Mouse (Mus musculus): ENCODE data around the gene Stt3b. TPM values are rescaled to one million over a fixed set of nuclear protein-coding genes. Genes with fewer than 3 reads are reported as not detected.

Gene Stt3b
- total RNA-seq, 2 experiments from 2014 or later, result 80.9 to 84.0 TPM

DNA sequence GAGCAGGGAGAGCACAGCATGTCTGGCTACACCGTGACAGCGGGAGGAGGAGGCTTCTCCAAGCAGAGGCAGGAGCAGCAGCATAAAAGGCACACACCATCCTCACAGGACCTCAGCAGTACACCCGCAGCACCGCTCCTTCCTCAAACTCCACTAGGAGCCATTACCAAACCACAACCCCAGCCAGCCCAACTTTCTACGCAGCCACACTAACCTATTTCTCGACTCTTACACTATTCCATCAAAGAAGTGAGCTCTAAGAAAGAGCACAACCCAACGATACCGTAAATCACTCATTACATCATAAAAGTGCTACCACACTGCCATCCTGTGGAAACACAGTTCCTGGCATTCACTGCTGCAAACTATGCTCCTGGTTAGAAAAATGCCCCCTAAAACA is 48.8 kb downstream of the Stt3b start:
- DNase-seq, result peak; percentile 33

DNA sequence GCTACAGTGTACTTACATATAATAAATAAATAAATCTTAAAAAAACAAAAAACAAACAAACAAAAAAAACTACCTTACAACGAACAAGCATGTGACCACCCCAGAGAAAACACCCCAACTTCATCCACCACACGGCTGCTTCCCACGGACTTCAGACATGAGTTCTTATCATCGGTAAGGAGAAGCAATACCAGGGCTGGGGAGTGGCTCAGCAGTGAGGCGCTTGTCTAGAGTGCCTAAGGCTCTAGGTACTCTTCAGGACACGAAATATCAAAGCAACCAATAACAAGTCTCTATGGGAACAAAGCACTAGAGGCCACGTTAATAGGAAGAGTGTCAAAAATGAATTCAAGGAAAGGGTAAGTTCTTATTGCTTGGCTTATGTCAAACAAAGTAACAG is 49.8 kb downstream of the Stt3b start:
- no peak for DNase-seq

DNA sequence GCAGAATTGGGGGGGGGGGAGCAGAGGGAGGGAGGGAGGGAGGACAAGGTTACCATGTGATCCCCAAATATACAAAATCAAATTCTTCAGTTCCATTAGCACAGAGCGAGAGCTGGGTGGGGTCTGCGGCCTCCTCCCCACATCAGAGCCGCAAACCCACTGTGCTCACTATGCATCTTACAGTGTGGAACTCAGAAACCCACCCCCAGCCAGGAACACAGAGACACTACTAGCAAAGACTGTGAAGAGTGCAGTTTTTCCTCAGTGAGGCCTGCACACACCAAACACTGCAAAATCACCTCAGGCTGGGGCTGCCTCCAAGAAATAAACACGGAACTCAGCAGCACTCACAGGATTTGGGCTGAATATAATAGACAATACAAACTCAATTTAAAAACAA is 50.4 kb downstream of the Stt3b start:
- no peak for DNase-seq

DNA sequence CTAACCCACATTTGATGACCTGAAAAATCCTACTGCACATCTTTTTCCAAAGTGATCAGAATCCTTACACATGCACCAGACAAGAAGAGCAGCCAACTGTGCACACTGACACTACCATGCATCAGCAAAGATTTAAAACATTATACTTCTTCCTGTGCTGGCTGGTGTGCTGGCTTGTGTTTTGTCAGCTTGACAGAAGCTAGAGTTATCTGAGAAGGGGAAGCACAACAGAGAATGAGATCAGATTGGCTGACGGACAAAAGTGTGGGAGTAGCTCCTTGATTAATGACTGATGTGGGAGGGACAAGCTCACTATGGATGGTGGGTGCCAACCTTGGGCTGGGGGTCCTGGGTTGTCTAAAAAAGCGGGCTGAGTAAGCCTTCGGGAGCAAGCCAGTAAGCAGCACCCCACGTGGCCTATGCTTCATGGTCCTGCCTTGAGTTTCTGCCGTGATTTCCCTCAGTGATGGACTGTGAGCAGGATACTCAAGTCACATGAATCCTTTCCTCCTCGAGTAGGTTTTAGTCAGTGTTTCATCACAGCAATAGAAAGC is 52.4 kb downstream of the Stt3b start:
- DNase-seq, result no peak

DNA sequence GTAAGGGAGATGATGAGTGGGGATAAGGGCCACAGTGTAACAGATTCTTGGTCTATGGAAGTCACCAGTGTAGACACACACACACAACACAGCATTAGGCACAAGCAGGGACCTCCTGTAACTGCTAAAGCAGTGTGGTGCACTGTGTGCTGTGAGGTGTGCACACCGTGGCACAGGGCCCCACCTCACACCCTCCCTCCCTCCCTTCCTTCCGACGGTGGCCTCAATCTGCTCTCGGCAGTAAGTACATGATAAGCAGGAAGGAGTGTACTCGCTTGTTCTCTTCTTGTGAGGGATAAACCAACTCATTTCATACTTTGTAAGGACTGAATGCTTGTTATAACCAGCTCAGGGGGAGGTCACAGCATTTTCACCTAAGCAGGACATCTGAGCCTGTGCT is 61.1 kb downstream of the Stt3b start:
- no peak for DNase-seq

DNA sequence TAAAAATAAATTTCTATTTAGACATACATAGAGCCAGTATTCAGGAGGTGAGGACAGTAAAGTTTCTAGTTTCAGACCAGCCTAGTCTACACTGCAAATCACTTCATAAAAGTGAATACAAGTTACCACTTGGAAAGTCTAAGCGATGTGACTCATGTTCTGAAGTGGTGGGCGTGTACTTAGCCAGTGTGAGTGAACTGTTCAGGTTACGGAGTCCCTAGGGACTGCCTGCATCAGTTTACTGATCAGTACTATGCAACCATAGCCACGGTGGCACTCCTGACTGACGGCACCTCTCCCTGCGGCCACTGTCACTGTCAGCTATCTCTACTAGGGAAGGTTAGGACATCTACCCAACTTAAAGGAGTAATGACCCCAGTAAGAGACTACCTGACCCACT is 65.1 kb downstream of the Stt3b start:
- DNase-seq, result no peak

DNA sequence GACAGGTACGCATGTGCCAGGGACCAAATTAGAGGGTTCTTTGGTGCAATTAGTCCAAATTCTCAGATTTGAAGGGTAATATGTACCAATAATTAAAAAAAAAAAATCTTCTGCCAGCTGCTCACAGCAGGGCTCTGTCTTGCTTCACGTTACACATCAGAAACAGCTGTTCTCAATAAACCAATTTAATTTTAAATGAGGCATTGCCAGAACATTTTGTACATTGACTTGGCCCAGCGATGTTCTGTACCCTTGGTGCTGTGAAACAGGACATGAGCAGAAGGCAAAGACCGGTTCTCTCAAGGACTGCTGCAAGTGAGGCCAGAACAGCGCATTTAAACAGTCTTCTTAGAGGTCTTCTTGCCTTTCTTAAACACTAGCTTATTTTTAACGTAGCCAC is 66.6 kb downstream of the Stt3b start:
- DNase-seq, result no peak

DNA sequence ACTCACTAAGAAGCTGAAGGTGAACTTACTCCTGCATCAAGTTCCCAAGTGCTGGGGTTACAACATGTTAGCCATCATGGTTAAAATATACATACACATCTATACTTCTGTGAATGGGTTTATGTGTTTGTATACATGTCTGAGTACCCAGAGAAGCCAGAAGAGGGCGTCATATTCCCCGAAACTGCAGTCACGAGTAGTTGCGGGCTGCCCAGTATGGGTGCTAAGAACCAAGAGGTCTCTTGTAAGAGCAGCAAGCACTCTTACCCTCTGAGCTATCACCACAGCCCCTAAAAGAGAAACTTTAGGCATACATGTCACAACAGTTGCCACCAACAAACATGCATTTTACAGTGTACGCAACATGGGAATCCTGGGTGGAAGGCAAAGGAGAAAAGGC is 70.4 kb downstream of the Stt3b start:
- DNase-seq, result no peak

DNA sequence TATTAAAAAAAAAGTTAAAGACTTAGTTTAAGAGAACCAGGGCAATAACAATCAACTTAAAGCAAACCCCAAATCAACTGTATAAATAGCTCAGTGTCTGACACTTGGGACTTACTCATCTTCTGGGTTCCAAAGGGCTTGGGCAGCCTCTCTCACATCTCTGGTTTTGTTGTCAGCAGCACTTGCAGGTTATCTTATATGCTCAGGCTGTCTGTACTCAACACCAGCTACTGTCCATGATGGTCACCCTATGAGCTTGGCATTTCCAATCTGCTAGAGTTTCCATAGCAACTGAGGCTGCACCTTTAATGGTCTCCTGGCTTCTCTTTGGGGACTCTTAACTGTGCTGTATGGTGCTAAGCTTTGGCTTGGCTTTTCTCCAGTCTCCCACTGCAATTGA is 72.3 kb downstream of the Stt3b start:
- no peak for DNase-seq

DNA sequence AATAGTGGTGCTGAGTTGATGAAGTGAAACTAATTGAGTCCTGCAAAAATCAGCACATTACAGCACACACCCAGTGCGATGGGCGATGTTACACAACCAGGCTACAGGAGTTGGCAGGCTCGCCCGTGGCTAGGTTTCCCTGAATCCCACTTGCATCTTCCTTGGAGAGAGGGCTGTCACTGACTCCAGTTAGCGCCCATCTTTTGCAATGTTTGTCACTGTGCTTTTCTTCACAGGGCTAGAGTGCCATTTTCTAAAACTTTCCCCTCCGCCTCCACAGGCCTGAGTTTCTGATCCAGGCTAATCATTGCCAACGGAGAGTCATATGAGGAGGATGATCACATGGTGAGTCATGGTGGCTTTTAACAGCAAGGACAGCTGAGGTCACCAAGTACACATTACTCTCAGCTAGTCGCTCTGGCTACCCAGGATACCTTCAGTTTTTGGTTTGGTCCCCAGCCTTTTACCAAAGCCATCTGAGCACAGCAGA is 73.8 kb downstream of the Stt3b start:
- no peak for DNase-seq

DNA sequence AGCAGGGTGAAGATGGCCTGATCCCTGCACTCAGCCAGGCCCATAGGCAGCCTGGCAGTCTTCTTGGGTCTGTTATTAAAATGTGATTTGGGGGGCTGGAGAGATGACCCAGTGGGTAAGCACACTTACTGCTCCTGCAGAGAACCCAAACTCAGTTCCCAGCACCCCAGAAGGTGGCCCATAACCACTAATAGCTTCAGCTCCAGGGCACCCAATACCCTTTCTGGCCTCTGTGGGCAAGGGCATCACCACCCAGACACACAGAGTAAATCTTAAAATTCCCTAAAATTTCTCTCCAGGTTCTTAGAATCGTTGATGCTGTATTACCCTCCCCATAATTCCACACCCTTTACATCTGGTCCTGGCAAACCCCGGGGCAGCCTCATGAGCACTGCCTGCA is 75.7 kb downstream of the Stt3b start:
- DNase-seq, result no peak

DNA sequence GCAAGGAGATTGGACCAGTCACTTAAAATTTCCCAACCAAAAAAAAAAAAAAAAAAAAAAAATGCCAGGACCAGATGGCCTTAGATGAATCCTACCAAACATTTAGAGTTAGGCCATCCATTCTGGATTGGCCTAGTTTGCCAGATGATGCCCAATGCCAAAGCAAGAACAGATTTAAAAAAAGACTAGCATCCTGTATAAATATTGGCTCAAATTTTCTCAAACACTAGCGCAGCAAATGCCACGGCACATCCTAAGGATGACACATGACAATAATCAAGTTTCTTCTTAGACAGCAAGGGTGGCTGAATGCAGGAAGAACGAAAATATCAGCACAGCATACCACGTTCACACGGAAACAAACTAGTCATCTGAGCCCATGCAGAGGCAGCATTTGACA is 76.5 kb downstream of the Stt3b start:
- DNase-seq, result no peak

DNA sequence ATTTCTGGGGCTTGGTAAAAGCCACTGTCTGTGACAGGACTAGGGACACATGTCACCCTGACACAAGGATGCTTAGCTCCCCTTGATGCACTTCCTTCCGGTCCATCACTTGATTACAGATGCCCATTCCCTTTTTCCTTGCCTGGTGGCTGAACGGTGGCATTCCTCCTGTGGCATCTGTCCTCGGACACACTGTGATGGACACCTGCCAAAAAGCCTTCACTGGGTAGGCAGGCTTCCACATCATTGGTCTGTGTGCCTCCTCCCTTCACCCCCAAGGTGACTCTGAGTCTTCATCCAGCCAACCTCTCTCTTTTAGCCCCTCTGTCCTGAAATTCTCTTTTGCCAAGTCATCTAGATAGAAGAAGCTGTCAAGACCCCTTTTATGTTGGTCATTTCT is 78.7 kb downstream of the Stt3b start:
- peak; percentile 21 for DNase-seq

DNA sequence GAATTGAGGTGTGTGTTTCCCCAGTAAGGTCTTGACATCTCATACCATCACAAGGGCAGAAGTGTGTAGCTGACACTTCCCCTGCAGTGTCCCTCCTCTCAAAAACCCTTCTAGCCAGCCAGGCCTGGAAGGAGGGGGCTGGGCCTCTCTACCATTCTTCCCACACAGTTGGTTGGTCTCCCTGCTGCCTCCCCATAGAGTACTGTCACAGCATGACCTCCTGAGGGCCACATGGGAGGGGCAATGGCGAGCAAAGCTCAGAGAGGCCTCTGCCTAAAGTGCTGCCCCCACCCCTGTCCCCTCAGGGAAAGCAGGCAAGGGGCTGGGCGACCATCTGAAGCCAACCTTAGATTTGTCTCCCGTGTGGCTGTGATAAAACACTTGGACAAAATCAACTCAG is 80.1 kb downstream of the Stt3b start:
- DNase-seq, result no peak

DNA sequence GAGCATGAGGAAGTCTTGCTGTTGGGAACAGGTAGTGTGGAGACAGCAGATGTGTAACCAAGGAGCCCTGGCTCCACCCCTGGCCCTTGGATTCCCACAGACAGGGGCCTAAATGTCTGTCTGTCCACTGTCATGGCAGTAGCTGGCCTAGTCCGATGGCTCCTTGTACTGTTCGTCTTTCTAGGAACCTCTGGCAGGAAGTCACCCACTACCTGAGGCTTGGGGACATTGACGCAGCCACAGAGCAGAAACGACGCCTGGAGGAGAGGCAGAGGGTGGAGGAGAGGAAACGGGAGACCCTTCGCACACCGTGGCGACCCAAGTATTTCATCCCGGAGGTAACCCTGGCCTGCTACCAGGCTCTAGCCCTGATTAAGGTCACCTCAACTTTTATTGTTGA is 80.5 kb downstream of the Stt3b start:
- DNase-seq, result no peak

DNA sequence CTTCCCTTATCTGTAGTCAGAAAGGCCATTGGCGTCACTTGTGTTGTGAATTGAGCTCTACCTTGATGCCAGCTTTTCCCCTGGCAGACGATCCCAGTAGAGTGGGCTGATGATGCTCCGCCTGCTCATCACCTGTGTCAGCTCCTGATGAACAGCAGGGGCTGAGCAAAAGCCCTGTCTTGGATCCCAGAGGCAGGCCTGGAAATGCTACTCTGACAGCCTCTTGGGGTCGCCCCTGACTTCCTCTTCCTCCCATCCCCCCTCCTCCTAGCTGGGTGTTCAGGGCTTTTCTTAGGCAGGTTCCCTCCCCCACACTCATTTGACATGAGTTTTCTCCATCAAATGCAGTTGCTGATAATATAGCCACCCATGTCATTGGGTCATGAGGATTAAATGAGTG is 81.1 kb downstream of the Stt3b start:
- no peak for DNase-seq

DNA sequence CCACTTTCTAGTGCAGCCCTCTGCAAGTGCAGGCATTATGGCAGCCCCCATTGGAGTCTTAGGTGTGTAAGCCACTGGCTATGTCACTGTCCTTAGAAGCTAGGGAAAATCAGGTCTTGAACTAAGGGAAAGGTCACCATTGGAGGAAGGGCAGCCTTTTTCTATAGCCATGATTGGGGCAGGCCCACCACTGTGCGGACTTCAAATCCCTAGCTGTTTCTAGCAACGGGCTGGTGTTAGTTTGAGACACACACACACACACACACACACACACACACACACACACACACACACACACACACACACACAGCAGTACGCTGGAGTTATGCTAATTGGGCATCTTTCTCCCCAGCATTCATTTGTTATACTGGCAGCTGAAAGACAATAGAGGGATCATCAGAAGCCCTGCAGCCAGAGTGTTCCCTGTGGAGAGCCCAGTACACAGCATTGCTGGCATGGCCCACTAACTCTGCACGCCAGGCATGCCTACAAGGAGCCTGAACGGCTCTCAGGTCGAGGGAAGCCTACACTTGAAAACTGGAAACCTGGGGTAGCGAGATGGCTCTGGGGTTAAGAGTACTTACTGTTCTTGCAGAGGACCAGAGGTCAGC is 85.4 kb downstream of the Stt3b start:
- DNase-seq, result no peak

DNA sequence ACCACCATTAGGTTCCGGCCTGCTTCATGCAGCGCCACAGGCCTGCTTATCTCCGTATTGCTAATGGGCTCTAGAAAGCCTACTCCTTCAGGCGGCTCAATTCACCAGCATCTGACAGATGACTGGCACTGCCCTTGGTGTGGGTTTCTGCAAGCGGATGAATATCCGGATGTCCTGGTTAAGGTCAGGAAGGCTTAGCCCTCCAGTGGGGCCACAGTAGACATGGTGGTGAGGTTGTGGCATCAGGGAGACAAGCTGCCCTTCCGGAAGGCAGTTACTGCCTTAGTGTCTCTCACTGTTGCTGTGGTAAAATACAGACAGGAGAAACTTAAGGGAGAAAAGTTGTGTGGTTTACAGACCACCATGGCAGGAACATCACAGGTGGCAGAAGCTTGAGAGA is 89.0 kb downstream of the Stt3b start:
- DNase-seq, result no peak

DNA sequence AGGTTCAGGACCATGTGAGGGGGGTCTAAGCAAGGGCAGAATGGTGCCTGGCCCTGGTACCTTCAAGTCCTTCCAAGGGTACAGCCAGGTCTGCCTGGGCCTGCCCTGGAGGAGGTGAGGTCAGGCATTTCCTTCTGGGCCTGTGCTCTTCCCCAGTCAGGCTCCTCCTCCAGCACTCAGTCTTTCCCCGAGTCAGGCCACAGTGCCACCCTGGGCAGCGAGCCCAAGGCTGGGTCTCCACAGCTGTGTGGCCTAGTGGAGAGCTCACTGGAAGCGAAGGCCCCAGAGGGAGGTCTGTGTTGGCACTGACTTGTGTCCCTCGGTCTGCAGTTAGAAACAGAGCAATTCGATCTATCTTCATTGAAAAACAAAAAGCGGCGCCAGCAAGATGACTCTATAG is 89.8 kb downstream of the Stt3b start:
- no peak for DNase-seq

DNA sequence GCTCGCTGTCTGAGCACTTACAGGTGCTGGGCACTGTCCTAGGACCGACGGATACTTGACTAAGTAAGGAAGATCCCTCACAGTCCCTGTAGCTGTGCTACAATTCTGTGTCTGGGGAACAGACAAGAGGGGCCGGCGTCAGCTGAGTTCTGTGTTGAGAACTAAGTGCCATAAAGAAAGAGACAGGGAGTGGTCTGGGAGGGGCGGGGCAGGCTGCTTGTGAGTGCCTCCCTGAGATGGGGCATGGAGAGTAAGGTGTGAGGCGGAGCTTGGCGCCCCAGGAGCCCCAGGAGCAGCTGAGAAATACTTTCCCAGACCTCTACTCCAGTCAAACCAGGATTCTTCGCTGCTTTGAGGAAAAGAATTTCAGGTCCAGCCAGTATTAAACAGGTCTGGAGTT is 92.2 kb downstream of the Stt3b start:
- no peak for DNase-seq

DNA sequence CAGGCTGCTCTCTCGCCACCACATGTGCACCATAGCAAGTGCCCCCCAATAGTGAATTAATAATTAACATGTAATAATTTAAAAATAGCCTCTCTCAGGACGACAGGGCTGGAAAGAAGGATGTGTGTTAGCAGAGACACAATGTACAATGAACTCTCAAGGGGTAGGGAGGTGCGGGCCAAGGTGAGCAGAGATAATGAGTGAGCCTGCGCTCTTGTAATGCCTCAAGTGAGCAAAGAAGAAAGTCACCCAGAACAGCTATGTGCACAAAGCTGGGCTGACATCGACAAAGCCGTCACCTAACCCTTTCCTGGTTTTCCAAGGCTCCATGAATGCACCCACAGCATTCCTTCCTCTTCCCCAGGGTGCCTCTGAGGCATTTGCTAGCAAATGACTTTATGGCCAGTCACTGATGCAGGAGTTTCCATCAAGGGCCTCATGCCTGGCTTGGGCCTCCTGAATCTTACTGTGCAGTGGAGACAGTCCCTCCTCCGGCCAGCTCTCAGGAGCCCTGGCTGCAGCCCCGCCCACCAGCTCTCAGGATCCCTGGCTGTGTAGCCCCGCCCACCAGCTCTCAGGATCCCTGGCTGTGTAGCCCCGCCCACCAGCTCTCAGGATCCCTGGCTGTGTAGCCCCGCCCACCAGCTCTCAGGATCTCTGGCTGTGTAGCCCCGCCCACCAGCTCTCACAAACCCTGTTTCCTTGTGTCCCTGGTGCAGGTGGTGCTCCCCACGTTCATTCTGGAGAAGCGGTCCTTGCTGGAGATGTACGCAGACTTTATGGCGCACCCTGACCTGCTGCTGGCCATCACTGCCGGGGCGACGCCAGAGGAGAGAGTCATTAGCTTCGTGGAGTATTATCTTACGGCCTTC is 94.2 kb downstream of the Stt3b start:
- DNase-seq, result no peak

DNA sequence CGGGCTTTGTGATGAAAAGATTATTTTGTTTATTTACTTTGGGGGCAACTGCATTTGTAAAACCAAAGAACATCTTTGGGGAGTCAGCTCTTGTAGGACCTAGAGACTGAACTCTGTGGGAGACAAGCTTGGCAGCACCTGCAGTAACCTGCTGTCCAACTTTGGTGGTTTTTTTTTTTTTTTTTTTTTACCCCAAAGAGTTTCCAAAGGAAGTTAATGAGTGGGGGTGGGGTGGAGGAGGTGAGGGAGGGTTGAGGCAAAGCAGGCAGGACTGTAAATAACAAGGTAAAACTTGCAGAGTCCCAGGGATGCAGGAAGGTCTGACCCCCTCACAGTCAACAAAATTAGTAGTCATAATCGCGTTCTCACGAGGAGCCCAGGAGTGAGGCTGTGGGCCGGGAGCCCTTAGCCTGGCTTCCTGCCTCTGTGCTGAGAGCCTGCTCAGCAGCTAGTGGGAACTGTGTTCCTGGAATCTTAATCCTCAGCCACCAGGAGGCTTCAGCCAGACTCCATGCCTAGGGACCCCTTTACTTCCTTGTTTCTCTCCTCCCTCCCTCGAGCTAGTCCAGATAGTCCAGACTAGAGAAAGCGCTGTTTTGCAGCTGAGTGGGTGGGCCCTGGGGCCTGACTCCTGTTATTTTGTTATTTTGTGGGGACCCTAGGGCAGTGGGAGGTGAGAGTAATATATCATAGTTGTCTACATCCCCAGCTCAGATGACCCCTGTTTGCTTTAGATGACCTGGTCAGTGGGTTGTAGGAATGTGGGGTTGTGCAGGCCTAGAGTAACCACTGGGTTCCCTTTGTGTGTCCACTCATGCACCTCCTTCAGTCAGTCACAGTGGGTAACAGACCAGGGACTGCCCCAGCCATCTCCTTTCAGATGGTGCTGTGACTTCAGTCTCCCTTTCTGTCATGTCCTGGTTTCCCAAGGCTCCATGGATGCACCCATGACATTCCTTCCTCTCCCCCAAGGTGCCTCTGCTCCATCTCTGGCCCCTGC is 95.3 kb downstream of the Stt3b start:
- DNase-seq, result no peak
